Mouse (Mus musculus) urinary bladder, postnatal 10 days (tissue): ENCODE data around the gene Gm7954.
"Not testable (repeated sequence)": the region's sequence is repeated elsewhere in the genome, so short reads cannot be mapped to it uniquely, and the experiment has no call there.

ENCODE experiments used
- DNase-seq: peaks from one replicate; pipeline ENCODE4 v3.0.0; 2022; ENCODE audit warnings: low spot score

Gm7954 gene

DNA sequence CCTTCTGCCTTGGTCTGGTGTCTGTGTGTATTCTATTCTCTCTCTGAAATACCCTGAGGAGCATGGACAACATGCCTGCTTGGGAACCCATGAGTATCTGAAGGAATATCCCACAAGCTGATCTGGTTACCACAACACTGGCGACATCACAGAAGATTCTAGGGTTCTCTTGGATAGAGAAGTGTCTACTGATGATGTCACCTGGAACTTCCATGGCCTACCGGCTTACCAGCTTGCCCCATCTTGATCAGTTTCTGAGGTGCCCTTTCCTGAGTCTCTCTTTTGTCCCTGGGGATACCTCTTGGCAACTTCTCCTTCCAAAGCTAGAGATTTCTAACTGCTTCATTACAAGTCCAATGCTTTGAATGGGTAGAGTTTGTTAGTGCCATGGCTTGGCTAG is at the start of gene Gm7954:
TSS of gene Gm7954 (minus strand) at position 101 of the 400 bp plus-strand sequence.
- DNase-seq = not testable (repeated sequence)

DNA sequence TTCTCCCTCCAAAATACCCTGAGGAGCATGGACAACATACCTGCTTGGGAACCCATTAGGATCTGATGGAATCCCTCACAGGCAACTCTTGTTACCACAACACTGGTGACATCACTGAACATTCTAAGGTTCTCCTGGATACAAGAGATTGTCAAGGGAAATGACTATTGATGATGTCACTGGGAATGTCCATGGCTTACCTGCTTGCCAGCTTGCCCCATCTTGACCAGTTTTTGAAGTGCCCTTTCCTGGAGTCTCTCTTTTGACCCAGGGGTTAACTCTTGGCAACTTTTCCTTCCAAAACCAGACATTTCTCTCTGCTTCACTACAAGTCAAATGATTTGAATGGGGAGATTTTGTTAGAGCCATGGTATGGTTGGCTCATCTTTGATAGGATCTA is 36.1 kb upstream of the Gm7954 start, which contains the start of gene Gm3486:
TSS of gene Gm3486 (minus strand) at position 101 of the 400 bp plus-strand sequence.
- DNase-seq = not testable (repeated sequence)

DNA sequence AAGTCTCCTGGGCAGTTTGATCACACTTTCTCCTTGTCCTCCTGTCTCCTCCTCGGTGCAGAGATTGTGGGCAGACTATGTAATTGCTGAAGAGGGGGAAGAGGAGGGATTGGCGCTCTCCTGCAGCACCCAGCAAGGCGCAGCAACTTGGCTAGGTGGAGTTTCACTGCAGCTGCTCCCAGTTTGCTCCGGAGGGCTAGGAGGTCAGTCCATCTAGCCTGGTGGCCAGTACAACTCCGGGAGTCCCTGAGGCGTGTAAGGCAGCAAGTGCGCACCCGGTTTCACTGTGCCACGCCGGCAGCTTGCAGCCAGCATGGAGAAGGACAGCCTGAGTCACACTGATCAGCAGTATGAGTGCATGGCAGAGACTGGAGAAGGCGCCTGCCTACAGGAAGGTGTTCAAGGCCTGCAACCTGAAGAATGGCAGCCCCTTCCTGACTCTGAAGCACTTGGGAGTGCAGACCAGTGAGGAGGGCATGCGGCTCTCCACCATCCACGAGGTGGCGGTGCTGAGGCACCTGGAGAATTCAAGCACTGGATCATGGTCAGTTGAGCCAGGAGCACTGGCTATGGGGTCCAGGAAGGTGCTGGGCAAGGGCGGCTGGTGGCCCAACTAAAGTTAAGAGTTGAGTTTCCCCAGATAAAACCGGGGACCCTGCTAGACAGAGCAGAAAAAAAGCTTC is 27.8 kb downstream of the Gm7954 start:
- DNase-seq = not testable (repeated sequence)

DNA sequence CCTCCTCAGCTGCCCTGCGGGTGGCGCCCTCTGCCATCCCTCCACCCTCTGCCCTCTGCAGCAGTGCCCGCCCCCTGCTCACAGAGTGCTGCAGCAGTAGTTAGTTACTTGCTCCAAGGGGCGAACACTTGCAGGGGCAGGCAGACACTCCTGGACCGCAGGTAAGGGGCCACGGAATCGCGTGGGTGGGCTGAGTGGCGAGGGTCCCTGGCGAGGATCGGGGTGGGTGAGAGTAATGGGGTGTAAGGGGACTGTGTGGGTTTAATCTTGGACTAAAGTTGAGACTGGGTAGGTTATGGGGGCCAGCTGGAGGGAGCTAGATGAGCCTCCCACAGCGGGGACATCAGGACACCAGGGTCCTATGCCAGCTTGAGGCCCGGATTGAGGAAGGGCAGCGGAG is 28.6 kb downstream of the Gm7954 start:
- DNase-seq = not testable (repeated sequence)

DNA sequence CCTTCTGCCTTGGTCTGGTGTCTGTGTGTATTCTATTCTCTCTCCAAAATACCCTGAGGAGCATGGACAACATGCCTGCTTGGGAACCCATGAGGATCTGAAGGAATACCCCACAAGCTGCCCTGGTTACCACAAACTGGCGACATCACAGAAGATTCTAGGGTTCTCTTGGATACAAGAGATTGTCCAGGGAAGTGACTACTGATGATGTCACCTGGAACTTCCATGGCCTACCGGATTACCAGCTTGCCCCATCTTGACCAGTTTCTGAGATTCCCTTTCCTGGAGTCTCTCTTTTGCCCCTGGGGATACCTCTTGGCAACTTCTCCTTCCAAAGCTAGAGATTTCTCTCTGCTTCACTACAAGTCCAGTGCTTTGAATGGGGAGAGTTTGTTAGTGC is 45.1 kb downstream of the Gm7954 start, which contains the start of gene Gm6482:
TSS of gene Gm6482 (minus strand) at position 101 of the 400 bp plus-strand sequence.
- DNase-seq = not testable (repeated sequence)
